Mouse (Mus musculus) forebrain, embryonic 15.5 days (tissue): ENCODE data around the gene Phldb3. TPM values are rescaled to one million over a fixed set of nuclear protein-coding genes. Genes with fewer than 3 reads are reported as not detected.

ENCODE experiments used
- ATAC-seq: fragments of 200-750 bp; cut with Nextera tagmentation; replicated peaks from 2 replicates; pipeline ENCODE4 v1.8.0; 2017; ENCODE audit warnings: mild to moderate bottlenecking, moderate TSS enrichment, moderate library complexity
- H3K27ac ChIP-seq: fragments of 300-500 bp; sonication (generic); replicated peaks from 2 replicates; pipeline ENCODE4 v1.5.1; 2015; ENCODE audit warnings: mild to moderate bottlenecking, inconsistent platforms
- H3K27me3 ChIP-seq: fragments of 300-500 bp; sonication (generic); 2 replicates; pipeline ENCODE4 v1.6.1; 2015; ENCODE audit warnings: inconsistent platforms
- H3K36me3 ChIP-seq: fragments of 300-500 bp; sonication (generic); 2 replicates; pipeline ENCODE4 v1.6.1; 2015; ENCODE audit warnings: mild to moderate bottlenecking, inconsistent platforms
- H3K4me1 ChIP-seq: fragments of 300-500 bp; sonication (generic); 2 replicates; pipeline ENCODE4 v1.6.1; 2015; ENCODE audit warnings: inconsistent platforms
- H3K4me2 ChIP-seq: fragments of 300-500 bp; sonication (generic); replicated peaks from 2 replicates; pipeline ENCODE4 v1.6.1; 2015; ENCODE audit warnings: mild to moderate bottlenecking, inconsistent platforms
- H3K4me3 ChIP-seq: fragments of 300-500 bp; sonication (generic); 2 replicates; pipeline ENCODE4 v1.5.1; 2015; ENCODE audit warnings: mild to moderate bottlenecking, inconsistent platforms
- H3K9ac ChIP-seq: fragments of 300-500 bp; sonication (generic); replicated peaks from 2 replicates; pipeline ENCODE4 v1.6.1; 2015; ENCODE audit warnings: mild to moderate bottlenecking, inconsistent platforms
- H3K9me3 ChIP-seq: fragments of 300-500 bp; sonication (generic); 2 replicates; pipeline ENCODE4 v1.6.1; 2016; ENCODE audit warnings: inconsistent platforms
- WGBS: fragments of 180-500 bp; shearing (Covaris S2); methylation state at CpG from one replicate; pipeline ENCODE4 v1.1.7; 2015; ENCODE audit warnings: mixed read lengths; 5-methylcytosine and 5-hydroxymethylcytosine counted together
- polyA plus RNA-seq: library from polyadenylated mRNA; unstranded; fragments of >200 nt; fragmentation: Nextera tagmentation; extraction: Ambion mirVana; gene quantifications from 2 replicates; pipeline ENCODE4 v1.2.1, GENCODE M21; 2015

Gene Phldb3
- polyA plus RNA-seq, 1 experiment from 2014 or later = not detected

GRCm38 (mm10) chr7:24676575-24676974, 66.0 kb downstream of the Phldb3 start, which contains the start of gene Tex101:
TSS of gene Tex101 (minus strand) at chr7:24676675.
- H3K4me3 ChIP-seq = no peak within 1 kb of the TSS
- H3K4me2 ChIP-seq = no peak within 1 kb of the TSS
- no peak within 1 kb of the TSS for H3K9ac ChIP-seq
- no peak for ATAC-seq
- no peaks in the 10 kb centered on the region for H3K9me3 ChIP-seq
- H3K36me3 ChIP-seq = no peaks in the 10 kb centered on the region
- no peak within 1 kb of the TSS for H3K27ac ChIP-seq
- H3K27me3 ChIP-seq = no peaks in the 10 kb centered on the region
- 90% methylated on average over 9 of the region's 9 CpGs for WGBS
- H3K4me1 ChIP-seq = no peaks in the 10 kb centered on the region

Other genes starting within 250 kb of the Phldb3 start
- 0.56 and 0.63 TPM in 2 replicates for gene Kcnn4, start 240.5 kb upstream of the Phldb3 start, polyA plus RNA-seq
- gene Smg9, start 211.1 kb upstream of the Phldb3 start, polyA plus RNA-seq = 33.4 and 36.6 TPM in 2 replicates
- not detected in 2 replicates for gene Irgc1, start 158.5 kb upstream of the Phldb3 start, polyA plus RNA-seq
- 1.3 and 1.6 TPM in 2 replicates for gene Plaur, start 148.3 kb upstream of the Phldb3 start, polyA plus RNA-seq
- gene Cadm4, start 128.7 kb upstream of the Phldb3 start, polyA plus RNA-seq = 70.1 and 76.4 TPM in 2 replicates
- gene Zfp428, start 103.8 kb upstream of the Phldb3 start, polyA plus RNA-seq = 296 and 306 TPM in 2 replicates
- 1.5 and 1.7 TPM in 2 replicates for gene AC161166.1, start 98.3 kb upstream of the Phldb3 start, polyA plus RNA-seq
- gene Irgq, start 80.1 kb upstream of the Phldb3 start, polyA plus RNA-seq = 29.3 and 29.5 TPM in 2 replicates
- gene Pinlyp, start 64.6 kb upstream of the Phldb3 start, polyA plus RNA-seq = 0.52 TPM in 1 of 2 replicates, not detected in the other
- 69.8 and 79.5 TPM in 2 replicates for gene Xrcc1, start 64.5 kb upstream of the Phldb3 start, polyA plus RNA-seq
- gene Ethe1, start 23.2 kb upstream of the Phldb3 start, polyA plus RNA-seq = 17.4 and 18.9 TPM in 2 replicates
- 11.6 and 11.7 TPM in 2 replicates for gene Zfp575, start 23.1 kb upstream of the Phldb3 start, polyA plus RNA-seq
- 0.18 and 0.23 TPM in 2 replicates for gene Lypd3, start 25.8 kb downstream of the Phldb3 start, polyA plus RNA-seq
- not detected in 2 replicates for gene Tex101, start 65.9 kb downstream of the Phldb3 start, polyA plus RNA-seq
- not detected in 2 replicates for gene BC049730, start 98.5 kb downstream of the Phldb3 start, polyA plus RNA-seq
- gene Gm4763, start 116.1 kb downstream of the Phldb3 start, polyA plus RNA-seq = not detected in 2 replicates
- 0.31 TPM in 1 of 2 replicates, not detected in the other for gene Cd177, start 149.5 kb downstream of the Phldb3 start, polyA plus RNA-seq
- not detected in 2 replicates for gene Ceacam10, start 166.4 kb downstream of the Phldb3 start, polyA plus RNA-seq